Mouse (Mus musculus) liver, postnatal 0 days (tissue): ENCODE measurements around the gene Rdh8. TPM values are rescaled to one million over a fixed set of nuclear protein-coding genes. Genes with fewer than 3 reads are reported as not detected.

ENCODE experiments used
- ATAC-seq: fragments of 200-750 bp; cut with Nextera tagmentation; 2 replicates; pipeline ENCODE4 v1.8.0; 2017; ENCODE audit warnings: mild to moderate bottlenecking, moderate library complexity
- DNase-seq: peaks from one replicate; pipeline ENCODE4 v3.0.0-alpha.2; 2016
- H3K27ac ChIP-seq: fragments of 300-500 bp; sonication (generic); 2 replicates; pipeline ENCODE4 v1.5.1; 2014; ENCODE audit warnings: antibody characterized with exemption, moderate library complexity, mild to moderate bottlenecking, low read depth
- H3K27me3 ChIP-seq: fragments of 300-500 bp; sonication (generic); 2 replicates; pipeline ENCODE4 v1.6.1; 2014; ENCODE audit warnings: low read length, control low read depth, mixed read lengths; ENCODE audit not compliant: insufficient read depth
- H3K36me3 ChIP-seq: fragments of 300-500 bp; sonication (generic); replicated peaks from 2 replicates; pipeline ENCODE4 v1.6.1; 2014; ENCODE audit warnings: mild to moderate bottlenecking, control low read depth, low read length, moderate library complexity, mixed read lengths; ENCODE audit not compliant: insufficient read depth
- H3K4me1 ChIP-seq: fragments of 300-500 bp; sonication (generic); 2 replicates; pipeline ENCODE4 v1.6.1; 2014; ENCODE audit warnings: antibody characterized with exemption, mild to moderate bottlenecking, control low read depth; ENCODE audit not compliant: insufficient read depth
- H3K4me2 ChIP-seq: fragments of 300-500 bp; sonication (generic); 2 replicates; pipeline ENCODE4 v1.6.1; 2014; ENCODE audit warnings: low read depth, mild to moderate bottlenecking, low read length, moderate library complexity, mixed read lengths
- H3K4me3 ChIP-seq: fragments of 300-500 bp; sonication (generic); 2 replicates; pipeline ENCODE4 v1.5.1; 2014; ENCODE audit warnings: low read depth, low read length
- H3K9ac ChIP-seq: fragments of 300-500 bp; sonication (generic); replicated peaks from 2 replicates; pipeline ENCODE4 v1.6.1; 2014; ENCODE audit warnings: mild to moderate bottlenecking, moderate library complexity
- H3K9me3 ChIP-seq: fragments of 300-500 bp; sonication (generic); 2 replicates; pipeline ENCODE4 v1.6.1; 2016; ENCODE audit warnings: mild to moderate bottlenecking, control low read depth, low read length, mixed read lengths
- CTCF ChIP-seq: sonication (generic); IDR thresholded peaks from 2 replicates; pipeline ENCODE4 v1.5.1; 2016; ENCODE audit warnings: antibody characterized with exemption, low read depth
- EP300 ChIP-seq: IDR thresholded peaks from 2 replicates; pipeline ENCODE4 v1.6.1; 2016; ENCODE audit warnings: antibody characterized with exemption, low read depth, mild to moderate bottlenecking
- WGBS: fragments of 180-500 bp; shearing (Covaris S2); extraction: QIAGEN DNeasy Blood & Tissue Kit; methylation state at CpG from one replicate; pipeline ENCODE4 v1.1.7; 2014; ENCODE audit not compliant: insufficient replicate concordance; 5-methylcytosine and 5-hydroxymethylcytosine counted together
- polyA plus RNA-seq: library from polyadenylated mRNA; unstranded; fragments of >200 nt; fragmentation: Nextera tagmentation; extraction: Ambion mirVana; gene quantifications from 2 replicates; pipeline ENCODE4 v1.2.1, GENCODE M21; 2015

Gene Rdh8
- not detected in 2 replicates for polyA plus RNA-seq

DNA sequence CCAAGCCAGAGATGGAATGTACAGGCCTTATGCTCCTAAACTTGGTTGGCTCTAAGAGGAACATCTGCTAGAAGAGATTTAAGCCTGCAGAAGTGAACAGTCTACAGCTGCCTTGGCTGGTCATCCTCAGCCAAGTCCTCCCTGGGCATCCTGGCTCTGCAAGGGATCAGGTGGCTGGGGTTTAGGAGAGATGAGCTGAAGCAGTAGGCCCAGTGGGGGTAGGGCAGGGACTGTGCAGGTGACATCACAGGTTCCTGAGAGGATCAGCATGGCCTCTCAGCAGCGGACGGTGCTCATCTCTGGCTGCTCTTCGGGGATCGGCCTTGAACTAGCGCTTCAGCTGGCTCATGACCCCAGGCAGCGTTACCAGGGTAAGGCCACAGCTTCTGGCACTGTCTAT lies at the start of gene Rdh8:
TSS of gene Rdh8 (plus strand) at position 268 of the 400 bp plus-strand sequence.
- no peak for ATAC-seq
- Histone ChIP-seq H3K4me2 (no peak within 1 kb of the TSS), H3K4me3 (no peak within 1 kb of the TSS), H3K27ac (no peak within 1 kb of the TSS), H3K36me3 (no peaks in the 10 kb centered on the region), H3K4me1 (peaks cover 3% of the 10 kb centered on the region; the same call in 1 of the 2 replicates), H3K9me3 (no peaks in the 10 kb centered on the region), H3K9ac (no peak within 1 kb of the TSS), H3K27me3 (peaks cover 16% of the 10 kb centered on the region; the same call in 1 of the 2 replicates)
- no peak for DNase-seq
- TF ChIP-seq EP300: no peak
- no peak for TF ChIP-seq CTCF
- WGBS: 71% methylated on average over 6 of the region's 6 CpGs

DNA sequence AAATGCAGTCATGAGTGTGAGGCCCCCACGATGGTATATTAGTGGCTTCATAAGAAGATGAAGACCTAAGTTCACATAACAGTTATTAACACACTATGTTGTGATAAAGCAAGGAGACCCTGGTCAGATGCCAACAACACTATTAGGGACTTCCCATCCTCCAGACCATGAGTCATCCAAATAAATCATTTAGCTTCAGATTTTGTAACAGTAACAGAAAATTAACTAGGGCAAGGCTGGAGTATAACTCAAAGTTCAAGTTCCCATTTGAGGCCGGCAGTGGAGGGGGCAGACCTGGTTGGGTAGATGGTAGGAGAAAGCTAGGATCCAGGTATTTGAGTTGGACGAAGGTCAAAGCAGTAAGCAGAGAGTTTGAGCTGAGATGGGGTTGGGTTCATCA lies 37.0 kb upstream of the Rdh8 start:
- Histone ChIP-seq H3K9ac (no peak overlapping the region), H3K27me3 (no peaks in the 10 kb centered on the region), H3K36me3 (0 out of 2 replicates have a peak, but pooled peaks cover 5% of the 10 kb centered on the region), H3K4me3 (no peak overlapping the region), H3K4me2 (no peak overlapping the region), H3K4me1 (no peaks in the 10 kb centered on the region; the same call in 1 of the 2 replicates), H3K27ac (0 out of 2 replicates have a peak overlapping the region, but pooled peaks have one; percentile 6), H3K9me3 (no peaks in the 10 kb centered on the region)
- TF ChIP-seq EP300 (no peak), CTCF (no peak)
- WGBS: 65% methylated on average over 3 of the region's 3 CpGs
- ATAC-seq (peak; percentile 87), DNase-seq (no peak)

DNA sequence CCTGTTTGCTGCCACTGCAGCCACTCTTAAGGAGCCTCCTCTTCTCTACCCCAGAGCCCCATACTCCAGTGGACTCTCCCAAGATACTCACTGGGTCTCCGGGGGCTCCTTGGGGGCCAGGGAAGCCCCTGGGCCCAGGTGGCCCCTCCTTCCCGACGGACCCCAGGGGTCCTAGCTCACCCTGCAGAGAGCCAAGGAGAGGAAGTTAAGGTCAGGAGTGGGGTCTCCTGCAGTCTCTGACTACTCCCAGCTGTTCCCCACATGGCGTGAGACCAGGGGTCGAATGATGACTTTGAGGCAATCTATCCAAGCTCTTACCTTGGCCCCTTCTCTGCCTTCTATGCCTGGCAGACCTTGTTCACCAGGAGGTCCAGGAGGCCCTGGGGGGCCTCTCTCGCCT lies 33.2 kb upstream of the Rdh8 start:
- H3K4me2 ChIP-seq: no peak overlapping the region
- no peak for DNase-seq

DNA sequence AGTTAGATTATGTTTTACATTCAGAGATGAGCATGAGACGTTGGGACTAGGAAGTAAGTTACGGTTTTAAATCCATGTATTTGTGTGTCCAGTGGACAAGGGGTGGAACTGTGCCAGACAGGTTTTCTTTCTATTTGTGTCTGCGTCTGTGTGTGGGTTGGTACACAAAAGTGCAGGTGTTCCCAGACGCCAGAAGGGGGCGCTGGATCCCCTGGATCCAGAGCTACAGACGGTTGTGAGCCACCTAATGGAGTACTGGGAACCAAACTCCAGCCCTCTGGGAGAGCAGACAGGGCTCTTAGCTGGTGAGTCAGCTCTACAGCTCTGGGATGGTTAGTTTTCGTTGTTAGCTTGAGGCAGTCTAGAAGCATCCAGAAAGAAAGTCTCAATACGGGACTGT lies 30.3 kb upstream of the Rdh8 start:
- Histone ChIP-seq H3K4me2 (no peak overlapping the region), H3K27me3 (no peaks in the 10 kb centered on the region), H3K4me1 (no peaks in the 10 kb centered on the region), H3K9me3 (0 out of 2 replicates have a peak, but pooled peaks cover 2% of the 10 kb centered on the region), H3K9ac (no peak overlapping the region), H3K4me3 (no peak overlapping the region), H3K27ac (no peak overlapping the region), H3K36me3 (no peaks in the 10 kb centered on the region)
- TF ChIP-seq CTCF (no peak), EP300 (no peak)
- no peak for DNase-seq
- WGBS: 72% methylated on average over 8 of the region's 8 CpGs
- ATAC-seq: no peak

More for the DNA sequence above, 33.2 kb upstream of the Rdh8 start:
- no peak overlapping the region for H3K27ac ChIP-seq
- H3K4me1 ChIP-seq: no peaks in the 10 kb centered on the region; the same call in 1 of the 2 replicates
- H3K4me3 ChIP-seq: no peak overlapping the region
- H3K27me3 ChIP-seq: no peaks in the 10 kb centered on the region
- H3K9me3 ChIP-seq: 0 out of 2 replicates have a peak, but pooled peaks cover 2% of the 10 kb centered on the region
- no peak overlapping the region for H3K9ac ChIP-seq
- H3K36me3 ChIP-seq: 0 out of 2 replicates have a peak, but pooled peaks cover 5% of the 10 kb centered on the region
- no peak for ATAC-seq
- 83% methylated on average over 6 of the region's 6 CpGs for WGBS
- TF ChIP-seq CTCF (no peak), EP300 (no peak)

DNA sequence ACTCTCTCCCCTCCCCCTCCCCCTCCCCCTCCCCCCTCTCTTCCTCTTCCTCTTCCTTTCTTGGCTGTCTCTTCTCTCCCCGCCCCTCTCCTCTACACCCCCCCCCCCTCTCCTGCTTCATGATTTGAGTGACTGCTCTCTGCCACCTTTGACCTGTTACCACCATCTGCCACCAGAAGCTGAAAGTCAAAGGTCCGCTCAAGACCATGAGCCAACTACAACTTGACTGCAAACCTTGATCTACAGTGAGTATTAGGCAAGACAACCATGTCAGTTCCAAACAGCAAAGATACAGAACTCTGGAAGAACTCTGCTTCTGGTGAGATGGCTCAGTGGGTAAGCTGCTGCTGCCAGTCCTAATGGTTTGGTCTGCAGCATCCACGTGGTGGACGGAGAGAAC lies 28.7 kb upstream of the Rdh8 start:
- no peak for TF ChIP-seq CTCF
- no peak for TF ChIP-seq EP300
- Histone ChIP-seq H3K4me3 (no peak overlapping the region), H3K4me2 (no peak overlapping the region), H3K27me3 (no peaks in the 10 kb centered on the region), H3K9ac (no peak overlapping the region), H3K4me1 (no peaks in the 10 kb centered on the region), H3K36me3 (no peaks in the 10 kb centered on the region), H3K27ac (no peak overlapping the region), H3K9me3 (0 out of 2 replicates have a peak, but pooled peaks cover 2% of the 10 kb centered on the region)
- 63% methylated on average over 3 of the region's 4 CpGs for WGBS
- ATAC-seq (peak; percentile 68), DNase-seq (no peak)

DNA sequence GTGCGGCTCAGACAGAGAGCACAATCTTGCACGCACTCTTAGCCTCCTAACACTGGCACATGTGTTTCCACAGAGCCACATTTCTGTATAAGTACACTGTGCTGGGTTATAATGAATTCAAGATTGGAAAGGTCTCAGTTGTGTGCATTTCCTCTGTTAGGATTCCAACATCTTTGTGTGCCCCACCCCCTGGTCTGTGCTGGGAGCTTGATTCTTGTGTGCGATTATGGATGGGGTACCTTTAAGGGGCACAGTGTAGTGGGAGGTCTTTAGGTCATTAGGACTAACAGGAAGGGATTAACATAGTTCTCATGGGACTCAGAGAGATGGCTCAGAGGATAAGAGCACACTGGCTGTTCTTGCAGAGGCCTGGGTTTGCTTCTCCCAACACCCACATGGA lies 28.0 kb upstream of the Rdh8 start:
- 0 out of 2 replicates have a peak, but pooled peaks cover 2% of the 10 kb centered on the region for H3K9me3 ChIP-seq
- H3K4me2 ChIP-seq: no peak overlapping the region
- ATAC-seq: no peak
- H3K36me3 ChIP-seq: no peaks in the 10 kb centered on the region
- no peak overlapping the region for H3K4me3 ChIP-seq
- no peak for DNase-seq
- no peaks in the 10 kb centered on the region for H3K4me1 ChIP-seq
- WGBS: 78% methylated on average over 3 of the region's 3 CpGs
- no peak overlapping the region for H3K9ac ChIP-seq
- no peak overlapping the region for H3K27ac ChIP-seq
- no peaks in the 10 kb centered on the region for H3K27me3 ChIP-seq
- TF ChIP-seq EP300 (no peak), CTCF (no peak)
